In the genomic region with DNA sequence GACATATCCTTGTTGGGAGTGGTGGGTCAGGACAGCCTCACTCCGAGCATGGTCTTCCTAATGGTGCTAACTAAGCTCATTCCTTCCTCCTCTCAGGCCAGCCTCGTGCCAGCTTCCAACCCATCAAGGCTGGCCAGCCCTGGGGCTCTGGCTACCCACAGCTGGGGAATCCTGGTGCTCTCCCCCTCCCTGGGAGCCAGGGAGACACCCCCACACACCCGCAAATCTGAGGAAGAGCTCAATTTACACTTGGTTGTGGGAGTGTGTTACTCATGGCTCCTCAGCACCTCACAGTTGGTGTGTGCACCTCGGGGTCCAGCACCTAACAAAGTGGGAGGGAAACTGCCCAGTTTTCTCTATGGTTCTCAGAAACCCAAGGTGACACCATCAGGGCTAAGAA, we compare ENCODE assay signal across 14 mouse cellular contexts. TPM values are rescaled to one million over a fixed set of nuclear protein-coding genes. Genes with fewer than 3 reads are reported as not detected.
DNase-seq lines count a peak whose midpoint lies in the region; ATAC-seq and TF ChIP-seq lines count a peak whose summit lies in the region.
"Had no signal": no experiment of that assay in that cellular context is flagged by ENCODE, and none has a peak within 500 bp of the region (broad histone marks: within the 10 kb centered on the region; RNA-seq: fewer than 3 reads in every experiment).

No protein-coding gene starts in this region.

- H3K36me3 ChIP-seq in forebrain, embryonic 13.5 days (ENCODE audit: poor library complexity, severe bottlenecking), result no peaks in the 10 kb centered on the region
- H3K36me3 ChIP-seq in forebrain, postnatal 0 days (ENCODE audit: insufficient read depth), result no peaks in the 10 kb centered on the region
- H3K36me3 ChIP-seq in hindbrain, embryonic 13.5 days, result no peaks in the 10 kb centered on the region
- no peaks in the 10 kb centered on the region for H3K36me3 ChIP-seq in myocyte (ENCODE audit: control insufficient read depth, insufficient read depth)
- H3K36me3 ChIP-seq: G1E; intestine, embryonic 15.5 days; liver, embryonic 15.5 days; neural tube, embryonic 12.5 days had no signal

- 73% methylated on average over 4 of the region's 4 CpGs for WGBS in forebrain, embryonic 13.5 days
- 58% methylated on average over 4 of the region's 4 CpGs for WGBS in forebrain, postnatal 0 days
- 64% methylated on average over 4 of the region's 4 CpGs for WGBS in hindbrain, embryonic 13.5 days

- no peak overlapping the region for H3ac ChIP-seq in myocyte (ENCODE audit: control insufficient read depth, insufficient read length)

- peaks cover 65% of the 10 kb centered on the region for H3K4me1 ChIP-seq in forebrain, embryonic 13.5 days
- peaks cover 27% of the 10 kb centered on the region for H3K4me1 ChIP-seq in forebrain, postnatal 0 days (ENCODE audit: insufficient read depth)
- H3K4me1 ChIP-seq in hindbrain, embryonic 13.5 days (replicated peaks), result peaks cover 78% of the 10 kb centered on the region

- no peak overlapping the region for H3K4me3 ChIP-seq in forebrain, embryonic 13.5 days
- H3K4me3 ChIP-seq in forebrain, postnatal 0 days (ENCODE audit: low read depth, low read length), result no peak overlapping the region
- no peak overlapping the region for H3K4me3 ChIP-seq in left cerebral cortex, adult 2 months
- no peak overlapping the region for H3K4me3 ChIP-seq in hindbrain, embryonic 13.5 days
- H3K4me3 ChIP-seq in myocyte, result no peak overlapping the region
- H3K4me3 ChIP-seq: intestine, embryonic 15.5 days; liver, embryonic 15.5 days; neural tube, embryonic 12.5 days had no signal

- no peak overlapping the region for H3K4me2 ChIP-seq in forebrain, embryonic 13.5 days
- no peak overlapping the region for H3K4me2 ChIP-seq in forebrain, postnatal 0 days (ENCODE audit: low read depth)
- no peak overlapping the region for H3K4me2 ChIP-seq in hindbrain, embryonic 13.5 days
- peak overlapping the region; percentile 24 for H3K4me2 ChIP-seq in myocyte (ENCODE audit: low read depth)
- H3K4me2 ChIP-seq: intestine, embryonic 15.5 days; liver, embryonic 15.5 days; neural tube, embryonic 12.5 days had no signal

- H3K79me2 ChIP-seq in myocyte (ENCODE audit: control insufficient read depth, insufficient read depth), result no peaks in the 10 kb centered on the region

- no peak for ATAC-seq in forebrain, embryonic 13.5 days
- ATAC-seq in forebrain, postnatal 0 days, result no peak
- no peak for ATAC-seq in hindbrain, embryonic 13.5 days (ENCODE audit: low FRiP score)
- ATAC-seq: intestine, embryonic 15.5 days had no signal

- no peaks in the 10 kb centered on the region for H3K9me3 ChIP-seq in forebrain, embryonic 13.5 days (replicated peaks)
- no peaks in the 10 kb centered on the region for H3K9me3 ChIP-seq in forebrain, postnatal 0 days (ENCODE audit: low read length)
- no peaks in the 10 kb centered on the region for H3K9me3 ChIP-seq in hindbrain, embryonic 13.5 days
- H3K9me3 ChIP-seq: G1E; intestine, embryonic 15.5 days; liver, embryonic 15.5 days; neural tube, embryonic 12.5 days had no signal

- H3K9ac ChIP-seq in forebrain, embryonic 13.5 days, result no peak overlapping the region
- no peak overlapping the region for H3K9ac ChIP-seq in forebrain, postnatal 0 days
- H3K9ac ChIP-seq in hindbrain, embryonic 13.5 days, result peak overlapping the region; percentile 46; the same call in 1 of the 2 replicates
- H3K9ac ChIP-seq: intestine, embryonic 15.5 days; liver, embryonic 15.5 days; neural tube, embryonic 12.5 days had no signal

- peak overlapping the region; percentile 14 for H3K27ac ChIP-seq in forebrain, embryonic 13.5 days
- no peak overlapping the region for H3K27ac ChIP-seq in forebrain, postnatal 0 days (ENCODE audit: low read depth, low read length)
- H3K27ac ChIP-seq in left cerebral cortex, adult 2 months, result 0 out of 2 replicates have a peak overlapping the region, but pooled peaks have one; percentile 33
- H3K27ac ChIP-seq in hindbrain, embryonic 13.5 days, result peak overlapping the region; percentile 76
- H3K27ac ChIP-seq: intestine, embryonic 15.5 days; liver, embryonic 15.5 days; neural tube, embryonic 12.5 days had no signal

- H3K27me3 ChIP-seq in forebrain, embryonic 13.5 days, result peaks cover 51% of the 10 kb centered on the region
- H3K27me3 ChIP-seq in forebrain, postnatal 0 days (ENCODE audit: insufficient read depth, low read length), result no peaks in the 10 kb centered on the region
- H3K27me3 ChIP-seq in hindbrain, embryonic 13.5 days, result no peaks in the 10 kb centered on the region
- no peaks in the 10 kb centered on the region for H3K27me3 ChIP-seq in myocyte (ENCODE audit: control insufficient read depth, insufficient read depth, insufficient read length)
- H3K27me3 ChIP-seq: intestine, embryonic 15.5 days; liver, embryonic 15.5 days; neural tube, embryonic 12.5 days had no signal

- TF ChIP-seq CTCF in forebrain, postnatal 0 days (IDR thresholded peaks at IDR 0.05; ENCODE audit: low read depth), result no peak
- no peak for TF ChIP-seq CTCF in left cerebral cortex, adult 2 months (IDR thresholded peaks at IDR 0.05)

- TF ChIP-seq POLR2A in myocyte (IDR thresholded peaks at IDR 0.05; ENCODE audit: insufficient read length, low read depth), result no peak

- intact Hi-C loops in left cerebral cortex, adult 2 months (cut with DNase I), result loop anchor here (2.0 kb wide), 1 partner anchor 22 kb away; the partner anchor contains the start of gene Cacna1h
- intact Hi-C loops in left cerebral cortex, postnatal 14 days (cut with DNase I), result no loop called here

- DNase-seq in forebrain, postnatal 0 days, result no peak
- DNase-seq in left cerebral cortex, adult 2 months (ENCODE audit: extremely low spot score in 1 of 2, low spot score in 2 of 2), result peak; percentile 37 to 61
- DNase-seq in left cerebral cortex, postnatal 14 days (ENCODE audit: low spot score in 2 of 2), result no peak
- DNase-seq in layer of hippocampus, adult 11-12 months (ENCODE audit: low spot score), result no peak
- no peak for DNase-seq in embryo, embryonic 11 days
- DNase-seq: gastrocnemius, postnatal 14 days had no signal

TF ChIP-seq in myocyte, 11 proteins besides CTCF, POLR2A, EP300 and RAD21:
- no peak for TF ChIP-seq E2F4 (IDR thresholded peaks at IDR 0.05; ENCODE audit: insufficient read depth)
- no peak for TF ChIP-seq MYOG (IDR thresholded peaks at IDR 0.05; ENCODE audit: control insufficient read depth in 1 of 3, insufficient read depth in 1 of 3, insufficient read length in 2 of 3, low read depth in 2 of 3)
- TF ChIP-seq REST (IDR thresholded peaks at IDR 0.05; ENCODE audit: insufficient read depth, insufficient read length), result no peak
- TF ChIP-seq TCF3 (IDR thresholded peaks at IDR 0.05; ENCODE audit: insufficient read length, low read depth), result no peak
- TF ChIP-seq MYOD1 (IDR thresholded peaks at IDR 0.05; ENCODE audit: control insufficient read depth in 1 of 3, insufficient read length in 2 of 3, low read depth in 2 of 3), result no peak
- TF ChIP-seq POLR2AphosphoS2 (IDR thresholded peaks at IDR 0.05; ENCODE audit: insufficient read length, low read depth), result no peak
- TF ChIP-seq CEBPB (IDR thresholded peaks at IDR 0.05; ENCODE audit: insufficient read depth, poor library complexity, severe bottlenecking), result no peak
- no peak for TF ChIP-seq USF1 (IDR thresholded peaks at IDR 0.05; ENCODE audit: low read depth)
- no peak for TF ChIP-seq MAX (IDR thresholded peaks at IDR 0.05; ENCODE audit: low read depth)

RNA-seq across cellular contexts. Expression of gene Cacna1h, which starts 22.3 kb away (rescaled TPM):
- polyA plus RNA-seq in forebrain, embryonic 13.5 days (2015; fragmentation: Nextera tagmentation; extraction: Ambion mirVana), result 7.9 and 9.1 TPM in 2 replicates
- 101 and 149 TPM in 2 replicates for total RNA-seq in forebrain, postnatal 0 days (2014; rRNA removed)
- 6.2 and 8.1 TPM in 2 replicates for polyA plus RNA-seq in forebrain, postnatal 0 days (2015; fragmentation: Nextera tagmentation; extraction: Ambion mirVana)
- 10 to 100 TPM; 45.2 to 48.0 TPM for total RNA-seq in left cerebral cortex, adult 2 months (2021)
- 10 to 100 TPM; 42.1 to 43.2 TPM for total RNA-seq in left cerebral cortex, postnatal 14 days (2021)
- 9.7 and 10.2 TPM in 2 replicates for polyA plus RNA-seq in hindbrain, embryonic 13.5 days (2015; fragmentation: Nextera tagmentation; extraction: Ambion mirVana)
- polyA plus RNA-seq in myocyte (2012; fragmentation: generic; extraction: Trizol), result 0.12 TPM
- polyA plus RNA-seq: G1E had no signal

RNA-seq across cellular contexts. Expression of gene Tpsg1, which starts 42.2 kb away (rescaled TPM):
- polyA plus RNA-seq in forebrain, embryonic 13.5 days (2015; fragmentation: Nextera tagmentation; extraction: Ambion mirVana), result 0.66 and 1.0 TPM in 2 replicates
- not detected in 2 replicates for total RNA-seq in forebrain, postnatal 0 days (2014; rRNA removed)
- 0.92 and 1.2 TPM in 2 replicates for polyA plus RNA-seq in forebrain, postnatal 0 days (2015; fragmentation: Nextera tagmentation; extraction: Ambion mirVana)
- not detected for total RNA-seq in left cerebral cortex, adult 2 months (2021)
- not detected for total RNA-seq in left cerebral cortex, postnatal 14 days (2021)
- polyA plus RNA-seq in hindbrain, embryonic 13.5 days (2015; fragmentation: Nextera tagmentation; extraction: Ambion mirVana), result 0.85 and 0.90 TPM in 2 replicates
- polyA plus RNA-seq in myocyte (2012; fragmentation: generic; extraction: Trizol), result not detected
- total RNA-seq: gastrocnemius, postnatal 14 days; layer of hippocampus, adult 18-20 months had no signal
- polyA plus RNA-seq: G1E had no signal

RNA-seq across cellular contexts. Expression of gene Tekt4, which starts 43.2 kb away (rescaled TPM):
- polyA plus RNA-seq in forebrain, embryonic 13.5 days (2015; fragmentation: Nextera tagmentation; extraction: Ambion mirVana), result 0.57 and 0.82 TPM in 2 replicates
- 3.3 and 4.8 TPM in 2 replicates for total RNA-seq in forebrain, postnatal 0 days (2014; rRNA removed)
- polyA plus RNA-seq in forebrain, postnatal 0 days (2015; fragmentation: Nextera tagmentation; extraction: Ambion mirVana), result 2.5 and 2.9 TPM in 2 replicates
- total RNA-seq in left cerebral cortex, adult 2 months (2021), result 1 to 10 TPM; 2.1 to 2.4 TPM
- 1 to 10 TPM; 1.5 to 3.8 TPM for total RNA-seq in left cerebral cortex, postnatal 14 days (2021)
- 1.1 and 2.0 TPM in 2 replicates for polyA plus RNA-seq in hindbrain, embryonic 13.5 days (2015; fragmentation: Nextera tagmentation; extraction: Ambion mirVana)
- not detected for polyA plus RNA-seq in myocyte (2012; fragmentation: generic; extraction: Trizol)
- total RNA-seq: G1E; gastrocnemius, postnatal 14 days had no signal
- polyA plus RNA-seq: G1E; intestine, embryonic 15.5 days; liver, embryonic 15.5 days had no signal

RNA-seq across cellular contexts. Expression of gene Tpsb2, which starts 45.1 kb away (rescaled TPM):
- polyA plus RNA-seq in forebrain, embryonic 13.5 days (2015; fragmentation: Nextera tagmentation; extraction: Ambion mirVana), result not detected in 2 replicates
- total RNA-seq in forebrain, postnatal 0 days (2014; rRNA removed), result 0.33 and 1.4 TPM in 2 replicates
- polyA plus RNA-seq in forebrain, postnatal 0 days (2015; fragmentation: Nextera tagmentation; extraction: Ambion mirVana), result 3.8 and 4.2 TPM in 2 replicates
- total RNA-seq in left cerebral cortex, adult 2 months (2021), result not detected
- total RNA-seq in left cerebral cortex, postnatal 14 days (2021), result under 1 TPM in 1 of 2 experiments, not detected in 1; 0.26 TPM
- 0.14 TPM in 1 of 2 replicates, not detected in the other for polyA plus RNA-seq in hindbrain, embryonic 13.5 days (2015; fragmentation: Nextera tagmentation; extraction: Ambion mirVana)
- not detected for polyA plus RNA-seq in myocyte (2012; fragmentation: generic; extraction: Trizol)
- polyA plus RNA-seq: G1E; neural tube, embryonic 12.5 days had no signal

Comparison
In these comparisons a context has a peak if more than half of its experiments do, and no peak if none do; other contexts are left out.
1. DNase-seq: peak in left cerebral cortex, adult 2 months (2 of 2); none in forebrain, postnatal 0 days (single experiment), left cerebral cortex, postnatal 14 days (0 of 2), layer of hippocampus, adult 11-12 months (single experiment) and embryo, embryonic 11 days (single experiment).